Mouse (Mus musculus) ES-Bruce4 (cell line): ENCODE measurements around the gene Car6.

Experiments used
- CTCF ChIP-seq: IDR thresholded peaks from one replicate; pipeline ENCODE4 v1.8.1; 2011; ENCODE audit warnings: low read depth, low read length
- EP300 ChIP-seq: IDR thresholded peaks from 2 replicates; pipeline ENCODE4 v1.6.1; 2011; ENCODE audit warnings: low read depth, low read length; ENCODE audit not compliant: insufficient read depth
- POLR2A ChIP-seq: IDR thresholded peaks from one replicate; pipeline ENCODE4 v1.8.1; 2011; ENCODE audit warnings: low read length; ENCODE audit not compliant: insufficient read depth

DNA sequence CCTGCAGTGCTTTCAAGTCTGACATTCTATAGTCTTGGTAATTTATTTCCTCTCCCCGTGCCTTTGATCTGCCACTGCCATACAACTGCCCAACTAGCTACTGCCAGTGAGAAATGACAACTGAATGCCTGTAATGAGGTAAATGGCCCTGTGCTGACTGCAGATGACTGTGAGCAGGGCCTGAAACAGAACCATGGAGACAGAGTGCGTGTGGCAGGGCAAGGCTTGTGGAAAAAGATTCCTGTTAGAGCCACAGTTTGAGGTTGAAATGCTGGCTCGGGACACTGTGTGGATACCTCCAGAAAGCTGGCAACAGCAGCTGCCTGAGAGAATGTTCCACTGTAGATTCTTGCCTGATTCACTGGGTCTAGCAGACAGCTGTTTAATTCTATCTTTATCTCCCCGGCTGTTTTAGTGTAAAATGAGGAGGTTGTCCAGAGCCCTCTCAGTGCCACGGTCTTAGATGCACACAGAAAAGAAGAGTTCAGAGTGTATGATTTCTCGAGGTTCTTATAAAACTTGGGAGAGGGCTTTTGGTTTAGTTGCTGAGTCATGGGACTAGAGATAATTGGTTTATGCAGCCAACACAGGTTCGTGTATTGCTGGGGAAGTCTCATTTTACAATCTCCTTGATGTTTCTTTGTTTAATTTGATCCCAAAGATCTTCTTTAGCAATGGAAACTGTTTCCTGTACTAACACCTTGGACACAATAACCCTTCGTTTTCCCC lies 33.6 kb upstream of the Car6 start:
- TF ChIP-seq CTCF (no peak), POLR2A (no peak), EP300 (no peak)
